Mouse (Mus musculus): ENCODE data around the gene Npm1.

The Npm1 gene

DNA sequence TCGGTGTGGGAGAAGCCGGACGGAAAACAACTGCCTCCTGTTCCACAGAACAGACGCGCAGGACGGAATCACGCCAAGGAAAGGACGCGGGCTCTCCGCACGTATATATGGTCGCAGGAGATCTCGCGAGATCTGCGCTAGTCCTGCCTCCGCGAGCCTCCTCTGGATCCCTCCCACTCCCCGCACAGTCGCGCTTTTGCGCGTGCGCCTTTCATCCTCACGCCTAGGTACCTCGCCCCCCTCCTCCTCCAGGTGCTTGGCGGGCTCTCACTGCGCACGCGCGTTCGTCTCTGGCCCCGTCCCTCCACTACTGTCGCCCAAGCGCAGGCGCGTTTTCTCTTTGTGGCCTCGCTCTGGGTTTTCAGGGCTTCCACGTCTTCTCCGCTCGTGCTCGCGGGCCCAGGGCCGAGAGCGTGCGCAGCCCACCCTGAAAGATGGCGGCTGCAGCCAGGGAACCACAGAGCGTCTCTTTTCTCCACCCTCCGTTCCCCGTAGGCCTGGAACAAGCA lies at the start of gene Npm1:
Gene Npm1 (minus strand): TSS at position 209 of the 509 bp plus-strand sequence.
- WGBS: 5% methylated on average over 49 of the region's 49 CpGs

DNA sequence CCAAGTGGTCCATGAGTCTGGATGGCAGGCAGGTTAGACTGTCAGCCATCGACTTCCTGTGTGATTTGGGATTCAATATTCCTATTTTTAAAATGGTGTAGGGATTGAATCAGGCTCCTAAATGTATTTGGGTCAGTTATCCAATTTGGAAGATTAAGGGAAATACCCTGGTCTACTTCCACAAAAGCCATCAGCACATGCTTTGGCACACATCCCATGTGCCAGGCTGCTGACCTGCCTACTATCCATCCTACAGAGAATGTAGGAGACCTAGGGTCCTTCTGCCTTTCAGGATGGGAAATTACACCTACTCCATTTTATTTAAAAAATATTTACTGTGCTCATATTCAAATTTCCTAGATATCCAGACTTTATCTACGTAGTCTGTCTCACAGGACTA lies 44.4 kb upstream of the Npm1 start:
- WGBS: 96% methylated on average over 2 of the region's 2 CpGs

GRCm38 (mm10) chr11:33204966-33205365 lies 42.0 kb upstream of the Npm1 start:
- WGBS: 11% methylated on average over 3 of the region's 3 CpGs

DNA sequence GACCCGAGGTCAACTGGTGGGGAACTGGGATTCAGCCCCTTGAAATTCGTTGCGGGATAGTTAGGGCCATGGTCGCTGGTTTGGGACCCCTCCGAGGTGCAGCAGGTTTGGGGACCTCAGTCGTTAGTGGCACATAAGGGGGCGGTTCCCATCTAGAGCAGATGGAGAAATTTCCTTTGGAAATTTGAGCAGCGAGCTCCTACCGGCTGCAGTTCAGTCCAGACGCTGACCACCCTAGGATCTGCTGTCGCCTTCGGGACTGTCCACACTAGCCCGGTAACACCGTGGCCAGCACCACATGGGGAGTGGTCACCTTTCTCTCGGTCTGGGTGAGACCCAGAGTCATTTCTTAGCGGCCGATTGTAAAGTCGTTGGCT lies 41.3 kb upstream of the Npm1 start:
- WGBS: 3% methylated on average over 18 of the region's 18 CpGs

GRCm38 (mm10) chr11:33203383-33204328 lies 40.6 kb upstream of the Npm1 start, which contains the start of gene Tlx3:
TSS of gene Tlx3 (minus strand) at chr11:33203589.
- 1% methylated on average over 81 of the region's 81 CpGs for WGBS

GRCm38 (mm10) chr11:33202972-33203371 lies 40.0 kb upstream of the Npm1 start:
- WGBS: 3% methylated on average over 47 of the region's 47 CpGs

DNA sequence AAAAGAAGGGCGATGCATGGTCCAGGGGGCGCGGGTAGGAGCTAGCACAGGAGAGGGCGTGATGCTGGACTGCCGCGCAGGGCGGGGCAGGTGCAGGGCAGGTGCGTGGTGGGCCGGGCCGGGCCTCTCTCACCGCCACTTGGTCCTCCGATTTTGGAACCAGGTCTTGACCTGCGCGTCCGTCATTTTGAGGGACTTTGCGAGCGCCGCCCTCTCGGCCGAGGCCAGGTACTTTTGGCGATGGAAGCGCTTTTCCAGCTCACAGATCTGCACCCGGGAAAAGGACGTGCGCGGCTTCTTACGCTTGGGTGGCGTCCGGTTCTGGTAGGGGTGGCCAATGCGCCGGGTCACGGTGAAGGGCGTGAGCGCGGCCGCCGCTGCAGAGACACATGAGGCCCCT lies 39.3 kb upstream of the Npm1 start:
- WGBS: 1% methylated on average over 37 of the region's 37 CpGs

- WGBS: 3% methylated on average over 19 of the region's 19 CpGs
Measured at GRCm38 (mm10) chr11:33201626-33202010, 38.6 kb upstream of the Npm1 start.

DNA sequence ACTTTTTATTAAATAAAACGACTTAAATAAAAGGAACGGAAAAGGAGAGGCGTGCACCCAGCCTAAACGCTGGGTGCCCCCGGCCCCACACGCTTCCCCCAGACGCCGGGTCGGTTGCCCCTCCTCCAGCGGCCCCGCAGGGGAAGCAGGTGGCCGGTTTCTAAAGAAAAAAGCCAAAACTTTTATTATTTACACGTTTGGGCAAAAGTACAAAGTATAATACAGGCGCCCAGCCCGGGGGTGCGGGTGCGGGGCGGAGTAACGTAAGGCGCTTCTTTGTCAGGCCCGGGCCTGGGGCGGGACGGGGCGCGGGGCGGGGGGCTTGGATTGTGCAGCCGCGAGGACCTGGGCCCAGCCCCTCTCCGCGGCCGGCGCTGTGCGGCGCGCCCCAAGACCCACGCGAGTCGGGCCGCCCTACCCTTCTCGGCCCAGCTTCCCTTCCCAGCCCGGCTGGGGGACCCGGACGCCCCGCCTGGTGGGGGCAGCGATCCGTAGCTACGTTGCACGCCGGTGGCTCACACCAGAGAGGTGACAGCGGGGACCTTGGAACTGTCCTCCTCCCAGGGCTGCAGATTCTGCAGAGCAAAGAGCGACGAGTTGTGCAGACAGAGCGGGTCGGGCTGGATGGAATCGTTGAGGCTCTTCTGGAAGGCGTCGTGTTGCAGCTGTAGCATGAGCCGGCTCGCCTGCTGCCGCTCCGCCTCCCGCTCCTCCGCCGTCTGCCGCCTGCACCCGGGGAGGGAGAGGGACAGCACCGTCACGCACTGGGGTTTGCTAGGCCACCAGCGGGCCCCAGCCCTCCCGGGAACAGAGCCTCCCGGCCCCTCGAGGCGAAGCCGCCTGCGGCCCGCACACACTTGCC lies 38.0 kb upstream of the Npm1 start:
- WGBS: 1% methylated on average over 76 of the region's 76 CpGs

DNA sequence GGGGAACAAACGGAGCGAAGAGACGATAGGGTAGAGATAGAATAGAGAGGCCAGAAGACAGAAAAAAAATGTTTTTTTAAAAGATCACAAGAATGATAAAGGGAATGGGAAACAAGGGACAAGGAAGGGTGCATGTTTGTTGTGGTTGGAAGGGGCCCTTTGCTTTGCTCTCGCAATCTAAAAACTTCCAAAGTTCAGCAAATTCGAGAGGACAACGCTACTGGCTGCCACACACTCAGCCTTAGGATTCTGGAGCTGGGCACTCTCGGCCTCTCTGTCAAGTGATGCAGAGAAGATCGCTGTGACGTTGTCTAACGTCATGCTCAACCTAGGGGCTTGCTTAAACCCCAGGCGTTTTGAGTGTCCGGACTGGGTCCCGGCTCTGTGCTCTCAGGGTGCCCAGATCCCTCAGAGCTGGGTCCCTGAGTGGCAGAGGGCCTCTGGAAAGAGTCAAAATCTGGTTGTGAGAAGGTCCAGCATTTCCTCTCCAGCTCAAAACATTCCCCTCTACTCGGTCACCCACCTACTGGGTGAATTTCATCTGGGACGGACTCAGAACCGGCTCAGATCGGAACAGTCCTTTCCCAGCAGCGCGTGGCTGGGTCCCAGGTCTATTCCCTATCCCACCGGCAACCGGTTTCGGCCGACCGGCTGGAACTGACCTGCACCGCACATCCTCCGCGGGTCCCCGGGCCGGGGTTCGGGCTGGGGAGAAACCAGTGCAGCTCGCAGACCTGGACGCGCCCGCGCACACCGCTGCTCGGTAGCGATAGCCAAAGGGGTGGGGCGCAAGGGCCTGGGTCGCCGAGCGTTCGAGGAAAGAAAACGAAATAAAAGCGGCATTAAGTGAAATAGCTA lies 37.1 kb upstream of the Npm1 start:
- 2% methylated on average over 45 of the region's 45 CpGs for WGBS

- 8% methylated on average over 15 of the region's 15 CpGs for WGBS
Measured at GRCm38 (mm10) chr11:33199117-33199514, 36.1 kb upstream of the Npm1 start.

GRCm38 (mm10) chr11:33198351-33199116 lies 35.5 kb upstream of the Npm1 start:
- WGBS: 24% methylated on average over 22 of the region's 22 CpGs

DNA sequence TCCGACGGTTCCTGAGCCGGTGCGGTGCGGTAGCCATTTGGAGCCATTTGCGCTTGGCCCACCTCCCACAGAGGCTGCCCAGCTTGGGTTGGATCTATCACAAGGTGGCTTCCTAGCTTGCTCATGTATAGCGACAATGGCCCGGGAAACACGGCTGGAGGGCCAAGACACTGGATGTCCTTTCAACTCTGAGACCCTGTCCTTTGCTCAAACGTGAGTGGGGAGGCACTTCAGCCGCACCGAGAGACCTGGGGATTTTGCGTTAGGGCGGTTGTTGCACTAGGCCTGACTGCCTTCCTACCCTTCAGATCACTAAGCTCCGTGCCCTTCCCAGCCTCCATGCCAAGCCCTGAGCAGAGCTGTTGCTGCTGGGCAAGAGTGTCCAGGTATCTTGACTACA lies 34.7 kb upstream of the Npm1 start:
- WGBS: 22% methylated on average over 15 of the region's 15 CpGs

GRCm38 (mm10) chr11:33197133-33197514 lies 34.1 kb upstream of the Npm1 start:
- WGBS: 32% methylated on average over 13 of the region's 13 CpGs

GRCm38 (mm10) chr11:33196447-33197132 lies 33.6 kb upstream of the Npm1 start:
- WGBS: 11% methylated on average over 24 of the region's 24 CpGs

- WGBS: 11% methylated on average over 25 of the region's 25 CpGs
Measured at GRCm38 (mm10) chr11:33195531-33196446, 32.8 kb upstream of the Npm1 start.

GRCm38 (mm10) chr11:33195061-33195460 lies 32.1 kb upstream of the Npm1 start:
- WGBS: 63% methylated on average over 7 of the region's 7 CpGs

- 11% methylated on average over 12 of the region's 12 CpGs for WGBS
Measured at GRCm38 (mm10) chr11:33193695-33194094, 30.7 kb upstream of the Npm1 start.

GRCm38 (mm10) chr11:33181804-33182203 lies 18.8 kb upstream of the Npm1 start:
- 94% methylated on average over 3 of the region's 3 CpGs for WGBS
